Mouse (Mus musculus) ovary, postnatal 14 days (tissue): ENCODE data around the gene Fcf1.

Experiments used
- DNase-seq: peaks from one replicate; pipeline ENCODE4 v3.0.0; 2022; ENCODE audit warnings: low spot score

Gene Fcf1

DNA sequence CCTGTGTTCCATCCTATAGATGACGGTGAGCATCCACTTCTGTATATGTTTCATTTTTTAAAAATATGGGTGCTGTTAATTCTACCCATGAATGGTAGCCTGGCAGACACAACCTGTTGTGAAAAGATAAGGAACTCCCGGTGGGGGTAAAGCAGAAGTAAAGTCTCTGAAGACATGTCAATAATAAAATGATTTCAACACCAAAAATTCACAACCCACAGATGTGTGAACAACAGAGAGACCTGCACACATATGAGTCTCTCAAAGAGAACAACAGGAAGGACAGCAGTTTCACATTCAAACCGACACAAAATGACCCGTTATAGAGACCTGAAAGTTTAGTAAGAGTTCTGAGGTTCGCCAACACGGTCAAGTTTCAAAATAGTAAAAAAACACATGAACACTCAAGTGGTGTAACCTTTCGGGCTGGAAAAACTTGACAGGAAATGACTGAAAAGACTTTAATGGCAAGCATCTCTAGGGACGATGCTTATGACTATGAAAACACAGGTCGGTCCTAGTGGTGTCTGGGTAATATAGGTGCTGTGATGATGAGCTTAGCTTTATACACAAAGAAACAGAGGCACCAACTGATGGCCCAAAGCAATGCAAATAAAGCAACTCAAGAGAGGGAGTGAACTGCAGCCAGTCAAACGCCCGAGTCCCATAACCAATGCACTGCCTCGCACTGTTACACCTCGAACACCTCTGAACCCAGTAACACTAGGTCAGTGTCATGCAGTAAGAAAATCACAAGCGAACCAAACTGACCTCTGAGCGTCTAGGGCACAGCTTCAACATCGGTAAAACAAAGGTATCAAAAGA, 1.7 kb upstream of the Fcf1 start:
- no peak for DNase-seq

DNA sequence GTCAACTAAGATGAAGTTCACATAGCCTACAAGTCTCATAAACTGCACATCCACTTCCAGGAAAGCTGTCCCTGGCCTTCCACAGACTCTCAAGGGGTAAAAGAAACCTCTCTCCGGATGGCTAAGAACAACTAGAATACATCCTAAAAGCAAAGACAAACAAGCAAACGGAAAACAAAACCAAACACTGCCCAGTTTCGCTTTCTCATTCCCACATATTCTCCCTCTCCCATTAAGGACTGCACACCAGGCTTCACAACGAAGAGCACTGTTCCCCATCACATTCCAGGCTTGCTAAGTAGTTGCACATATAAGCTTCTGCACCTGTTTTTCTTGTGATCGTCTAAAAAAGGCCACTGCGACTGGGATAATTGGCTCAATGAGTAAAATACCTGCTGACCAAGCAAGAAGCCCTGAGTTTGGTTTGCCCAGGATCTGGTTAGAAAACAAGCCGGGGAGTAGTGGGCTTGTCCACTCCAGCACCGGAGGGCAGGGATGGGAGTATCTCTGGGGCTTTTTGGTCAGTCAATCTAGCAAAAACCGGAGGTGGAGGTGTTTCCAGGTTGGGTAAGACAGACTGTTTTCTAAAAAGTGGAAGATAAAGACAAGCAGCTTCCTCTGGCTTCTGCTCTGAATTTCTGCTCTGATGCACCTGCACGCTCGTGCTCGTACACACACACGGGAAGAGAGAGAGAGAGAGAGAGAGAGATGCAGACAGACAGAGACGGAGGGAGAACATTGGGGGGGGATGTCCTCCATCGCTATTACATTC, 855 bp upstream of the Fcf1 start:
- DNase-seq, result no peak

DNA sequence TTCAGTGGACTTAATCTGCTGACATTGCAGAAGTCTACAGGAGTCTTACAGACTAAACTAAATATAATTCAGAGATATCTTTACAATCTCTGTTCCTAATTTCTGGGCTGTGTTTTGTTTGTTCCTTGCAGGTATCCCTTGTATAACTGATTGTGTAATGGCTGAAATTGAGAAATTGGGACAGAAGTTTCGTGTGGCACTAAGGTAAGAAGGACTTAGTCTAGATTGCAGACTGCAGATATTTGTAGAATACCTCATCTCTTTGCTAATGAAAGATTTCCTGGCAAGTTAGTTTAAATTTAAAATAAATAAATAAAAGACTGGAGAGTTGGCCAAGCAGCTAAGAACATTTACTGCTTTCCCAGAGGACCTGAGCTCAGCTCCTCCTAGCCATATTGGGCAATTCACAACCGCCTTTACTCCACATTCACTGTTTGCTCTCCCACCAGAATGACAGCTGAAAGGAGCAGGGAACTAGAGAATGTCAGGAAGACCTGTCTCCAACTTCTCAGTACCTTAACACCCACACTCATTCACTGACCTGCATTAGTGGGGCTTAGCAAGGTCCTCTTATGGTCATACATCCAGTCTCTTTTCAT, 8.7 kb downstream of the Fcf1 start:
- no peak for DNase-seq

DNA sequence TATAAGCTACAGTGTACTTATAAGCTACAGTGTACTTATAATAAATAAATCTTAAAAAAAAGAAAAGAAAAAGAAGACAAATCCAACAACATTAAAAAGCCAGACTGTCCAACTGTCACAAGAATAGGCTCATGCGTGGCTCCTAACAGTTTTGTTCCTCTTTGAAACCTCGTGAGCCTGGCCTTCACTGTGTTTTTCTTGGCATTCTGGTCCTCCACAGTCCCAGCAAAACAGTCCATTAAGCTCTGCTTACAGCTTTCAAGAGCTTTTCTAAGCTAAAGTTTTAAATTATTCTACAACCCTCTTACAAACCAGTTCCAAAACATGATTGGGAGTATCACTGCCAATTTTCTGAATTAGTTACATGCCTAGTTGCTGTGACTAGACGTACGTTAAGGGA, 18.8 kb downstream of the Fcf1 start:
- no peak for DNase-seq

DNA sequence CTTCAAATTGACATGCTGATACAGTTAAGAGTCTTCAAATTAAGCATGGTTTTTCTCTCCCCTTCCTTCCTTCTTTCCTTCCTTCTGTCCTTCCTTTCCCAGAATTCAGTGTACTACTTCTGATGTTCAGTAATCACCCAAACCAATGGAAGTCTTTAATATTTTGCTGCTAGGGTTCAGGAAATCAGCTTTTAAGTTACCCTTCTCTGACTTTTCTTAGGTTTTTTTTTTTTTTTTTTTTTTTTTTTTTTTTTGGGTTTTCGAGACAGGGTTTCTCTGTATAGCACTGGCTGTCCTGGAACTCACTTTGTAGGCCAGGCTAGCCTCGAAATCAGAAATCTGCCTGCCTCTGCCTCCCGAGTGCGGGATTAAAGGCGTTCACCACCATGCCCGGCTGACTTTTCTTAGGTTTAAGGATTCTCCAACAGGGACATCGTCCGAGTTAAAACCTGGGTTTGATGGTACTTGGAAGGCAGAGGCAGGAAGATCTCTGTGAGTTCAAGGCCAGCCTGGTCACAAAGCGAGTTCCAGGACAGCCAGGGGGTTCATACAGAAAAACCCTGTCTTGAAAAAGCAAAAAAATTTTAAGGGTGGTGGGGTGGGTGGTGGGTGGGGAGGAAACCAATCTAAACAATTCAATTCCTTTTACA, 24.5 kb downstream of the Fcf1 start:
- DNase-seq, result no peak

DNA sequence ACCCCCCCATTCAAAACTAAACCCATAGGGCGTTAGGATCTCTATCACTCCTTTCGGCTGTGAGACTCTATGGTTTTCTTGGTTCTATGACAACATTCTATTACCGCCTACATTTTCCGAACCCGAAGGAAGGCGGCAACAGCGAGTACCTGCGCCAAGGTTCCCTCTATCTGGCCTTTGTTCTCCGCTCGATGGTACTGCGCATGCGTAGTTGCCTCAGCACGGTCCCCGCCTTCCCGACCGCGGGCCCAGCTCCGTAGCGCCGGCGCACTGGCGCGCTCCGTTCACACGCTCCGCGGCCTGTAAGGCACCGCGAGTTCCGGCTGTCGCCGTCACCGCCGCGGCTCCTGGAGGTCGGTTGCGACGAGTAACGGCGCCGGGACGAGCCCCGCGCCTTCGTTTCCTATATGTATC, 25.4 kb downstream of the Fcf1 start, which contains the start of gene Ylpm1:
Gene Ylpm1, plus strand, starts transcription at position 239 of the 414 bp plus-strand sequence.
- peak; percentile 96 for DNase-seq

DNA sequence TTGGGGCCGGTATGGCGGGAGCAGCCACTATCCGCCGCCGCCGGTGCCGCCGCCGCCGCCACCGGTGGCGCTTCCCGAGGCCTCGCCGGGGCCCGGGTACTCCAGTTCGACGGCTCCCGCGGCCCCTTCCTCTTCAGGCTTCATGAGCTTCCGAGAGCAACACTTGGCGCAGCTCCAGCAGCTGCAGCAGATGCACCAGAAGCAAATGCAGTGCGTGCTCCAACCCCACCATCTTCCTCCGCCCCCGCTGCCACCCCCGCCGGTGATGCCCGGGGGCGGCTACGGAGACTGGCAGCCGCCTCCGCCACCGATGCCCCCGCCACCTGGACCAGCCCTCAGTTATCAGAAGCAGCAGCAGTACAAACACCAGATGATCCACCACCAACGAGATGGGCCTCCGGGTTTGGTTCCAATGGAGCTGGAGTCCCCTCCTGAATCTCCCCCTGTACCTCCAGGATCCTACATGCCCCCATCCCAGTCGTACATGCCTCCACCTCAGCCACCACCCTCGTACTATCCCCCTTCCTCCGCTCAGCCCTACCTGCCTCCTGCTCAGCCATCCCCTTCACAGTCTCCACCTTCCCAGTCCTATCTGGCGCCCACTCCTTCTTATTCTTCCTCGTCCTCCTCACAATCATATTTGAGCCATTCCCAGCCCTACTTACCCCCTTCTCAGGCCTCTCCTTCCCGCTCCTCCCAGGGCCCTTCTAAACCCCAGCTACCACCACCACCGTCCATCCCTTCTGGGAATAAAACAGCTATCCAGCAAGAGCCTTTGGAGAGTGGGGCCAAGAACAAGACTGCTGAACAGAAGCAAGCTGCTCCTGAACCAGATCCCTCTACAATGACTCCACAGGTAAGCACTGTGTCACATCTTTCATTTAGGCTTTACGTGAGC, 26.1 kb downstream of the Fcf1 start:
- DNase-seq, result no peak

DNA sequence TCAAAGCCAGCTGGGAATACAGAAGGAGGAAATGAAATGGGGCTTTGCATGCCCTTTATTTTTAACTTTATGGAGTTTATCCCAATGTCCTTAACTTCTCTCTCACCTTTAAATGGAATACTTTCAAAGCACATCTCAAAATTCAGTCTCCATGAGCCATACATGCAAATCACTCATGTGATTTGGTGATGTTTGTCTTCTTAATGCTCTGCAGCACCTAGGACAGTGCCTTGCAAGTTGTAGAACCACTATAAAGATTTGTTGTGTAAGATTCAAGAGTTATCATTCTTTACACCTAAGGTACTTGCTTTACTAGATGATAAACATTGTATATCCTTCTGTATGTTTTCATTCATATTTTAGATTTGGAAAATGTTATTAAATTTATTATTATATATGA, 28.4 kb downstream of the Fcf1 start:
- DNase-seq, result no peak

DNA sequence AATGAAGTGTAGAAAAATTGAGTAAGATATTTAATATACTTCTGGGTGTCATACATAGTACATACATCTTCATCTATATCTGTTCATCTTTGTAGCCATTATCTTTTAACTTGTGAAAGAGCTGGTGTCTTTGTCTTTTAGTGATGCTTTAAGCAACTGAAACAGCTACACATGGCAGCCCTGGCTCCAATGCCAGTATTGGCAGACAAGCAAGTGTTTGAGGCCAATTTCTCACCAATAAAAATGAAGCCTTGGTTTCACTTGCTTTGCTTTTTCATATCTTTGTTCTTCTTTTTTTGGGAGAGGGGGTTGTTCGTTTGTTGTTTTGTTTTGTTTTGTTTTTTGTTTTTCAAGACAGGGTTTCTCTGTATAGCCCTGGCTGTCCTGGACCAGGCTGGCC, 35.5 kb downstream of the Fcf1 start:
- no peak for DNase-seq

DNA sequence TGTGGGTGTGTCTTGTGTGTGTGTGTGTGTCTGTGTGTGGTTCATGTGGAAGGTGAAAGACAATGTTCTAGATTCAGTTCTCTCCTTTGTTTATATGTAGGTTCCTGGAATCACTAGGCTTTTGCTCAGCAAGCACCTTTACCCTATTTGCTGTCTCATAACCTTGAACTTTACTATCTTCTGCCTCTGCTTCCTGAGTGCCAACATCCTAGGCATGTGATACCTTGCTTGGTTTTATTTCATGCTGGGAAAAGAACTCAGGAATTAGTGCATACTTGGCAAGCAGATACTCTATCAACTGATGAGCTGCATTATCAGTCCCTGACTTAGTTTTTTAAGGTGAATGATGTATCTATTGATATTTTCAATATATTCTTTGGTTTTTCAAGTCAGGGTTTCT, 36.3 kb downstream of the Fcf1 start:
- no peak for DNase-seq

DNA sequence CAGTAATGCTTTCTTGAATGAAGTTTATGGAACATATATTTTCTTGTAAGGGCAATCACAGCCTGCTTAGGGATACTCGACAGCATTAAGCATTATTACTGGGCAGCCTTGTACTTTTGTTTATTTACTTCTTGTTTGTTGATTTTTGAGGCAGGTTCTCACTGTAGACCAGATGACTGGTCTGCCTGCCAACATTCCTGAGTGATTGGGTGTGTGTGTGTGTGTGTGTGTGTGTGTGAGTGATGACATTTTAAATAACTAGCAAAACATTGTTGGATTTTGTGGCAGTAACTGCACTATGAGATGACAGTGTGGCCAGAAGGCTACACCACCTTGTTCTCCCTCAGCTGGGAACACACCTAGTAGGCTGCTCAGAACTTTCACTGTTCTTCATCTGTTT, 39.1 kb downstream of the Fcf1 start:
- DNase-seq, result no peak

DNA sequence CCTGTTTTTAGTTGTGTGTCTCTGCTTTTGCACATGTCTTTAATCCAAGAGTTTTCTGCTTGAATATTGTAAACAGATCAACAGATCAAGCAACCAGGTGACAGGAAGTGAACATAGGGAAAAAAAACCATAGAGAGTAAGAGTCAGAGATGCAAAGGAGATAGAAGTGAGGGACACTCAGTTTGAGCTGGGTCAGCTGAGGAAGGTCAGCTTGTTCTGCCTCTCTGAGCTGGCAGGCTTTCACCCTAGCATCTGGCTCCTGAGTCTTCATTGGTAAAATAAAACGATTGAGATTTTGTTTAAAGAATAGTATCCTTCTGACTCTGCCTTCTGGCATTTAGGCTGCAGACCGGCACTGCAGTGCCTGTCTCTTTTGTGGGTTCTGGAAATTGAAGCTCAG, 39.8 kb downstream of the Fcf1 start:
- DNase-seq, result no peak

DNA sequence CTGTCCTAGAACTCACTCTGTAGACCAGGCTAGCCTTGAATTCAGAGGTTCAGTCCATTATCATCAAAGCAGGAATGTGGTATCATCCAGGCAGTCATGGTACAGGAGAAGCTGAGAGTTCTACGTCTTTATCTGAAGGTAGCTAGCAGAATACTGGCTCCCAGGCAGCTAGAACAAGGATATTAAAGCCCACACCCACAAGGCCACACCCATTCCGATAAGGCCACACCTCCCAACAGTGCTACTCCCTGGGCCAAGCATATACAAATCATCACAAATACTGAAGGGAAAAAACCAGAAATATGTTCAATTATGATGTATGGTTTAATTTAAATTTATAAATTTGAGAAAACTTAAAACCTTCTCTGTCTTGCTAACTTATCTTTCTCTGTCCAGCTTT, 41.5 kb downstream of the Fcf1 start:
- no peak for DNase-seq

DNA sequence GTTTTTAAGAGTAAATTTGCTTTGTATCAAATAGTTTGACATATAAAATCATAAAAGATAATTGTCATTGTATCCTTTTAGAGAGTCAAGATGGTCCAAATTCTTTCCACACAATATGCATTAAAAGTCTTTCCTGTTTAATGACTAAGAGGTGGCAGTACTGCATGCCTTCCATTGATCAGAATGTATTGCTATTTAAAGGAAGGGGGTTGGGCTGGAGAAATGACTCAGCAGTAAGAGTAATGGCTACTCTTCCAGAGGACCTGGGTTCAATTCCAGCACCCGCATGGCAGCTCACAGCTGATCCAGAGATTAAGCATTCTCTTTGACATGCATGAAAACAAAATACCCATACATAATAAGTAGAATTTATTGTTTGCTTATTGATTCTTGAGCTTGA, 51.4 kb downstream of the Fcf1 start:
- DNase-seq, result no peak

DNA sequence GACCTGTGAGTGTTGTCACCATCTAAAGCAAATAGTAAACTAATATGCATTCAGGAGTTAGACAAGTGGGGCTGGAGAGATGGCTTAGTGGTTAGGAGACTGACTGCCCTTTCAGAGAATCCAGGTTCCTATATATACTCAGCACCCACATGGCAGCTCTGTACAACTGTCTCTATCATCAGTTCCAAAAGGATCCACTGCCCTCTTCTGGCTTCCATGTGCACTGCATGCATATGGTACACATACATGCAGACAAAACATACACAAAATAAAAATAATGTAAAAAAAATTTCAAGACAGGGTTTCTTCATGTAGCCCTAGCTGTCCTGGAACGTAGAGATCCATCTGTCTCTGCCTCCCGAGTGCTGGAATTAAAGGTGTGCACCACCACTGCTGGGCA, 62.0 kb downstream of the Fcf1 start:
- no peak for DNase-seq
